14 mouse cellular contexts compared by ENCODE assay signal in the genomic region with DNA sequence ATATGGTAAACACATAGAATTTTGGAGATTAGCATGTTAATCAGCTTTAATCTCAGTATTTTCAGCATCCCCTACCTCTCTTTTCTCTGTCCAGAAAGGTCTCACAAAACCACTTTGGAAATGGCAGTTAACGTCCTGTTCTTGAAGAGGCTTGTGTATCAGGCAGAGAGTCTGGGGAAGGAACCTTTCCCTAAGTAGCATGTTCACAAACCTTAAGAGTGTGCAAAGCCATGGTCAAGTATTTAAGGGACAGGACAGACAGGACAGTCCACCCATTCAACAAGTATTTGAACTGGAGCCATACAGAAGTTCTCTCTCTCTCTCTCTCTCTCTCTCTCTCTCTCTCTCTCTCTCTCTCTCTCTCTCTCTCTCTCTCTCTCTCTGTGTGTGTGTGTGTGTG. TPM values are rescaled to one million over a fixed set of nuclear protein-coding genes. Genes with fewer than 3 reads are reported as not detected.
DNase-seq lines count a peak whose midpoint lies in the region; ATAC-seq and TF ChIP-seq lines count a peak whose summit lies in the region.
"Had no signal": no experiment of that assay in that cellular context is flagged by ENCODE, and none has a peak within 500 bp of the region (broad histone marks: within the 10 kb centered on the region; RNA-seq: fewer than 3 reads in every experiment).

No protein-coding gene starts in this region.

- no peak overlapping the region for H3K4me3 ChIP-seq in heart, embryonic 15.5 days
- no peak overlapping the region for H3K4me3 ChIP-seq in heart, adult 2 months
- H3K4me3 ChIP-seq in forebrain, postnatal 0 days (ENCODE audit: low read depth, low read length) = peak overlapping the region; percentile 66; the same call in 1 of the 2 replicates
- H3K4me3 ChIP-seq in midbrain, embryonic 13.5 days (replicated peaks) = peak overlapping the region; percentile 94
- H3K4me3 ChIP-seq in liver, postnatal 0 days (ENCODE audit: low read depth, low read length) = no peak overlapping the region

- TF ChIP-seq CTCF in heart, adult 2 months (IDR thresholded peaks at IDR 0.05) = no peak
- no peak for TF ChIP-seq CTCF in forebrain, postnatal 0 days (IDR thresholded peaks at IDR 0.05; ENCODE audit: low read depth)
- no peak for TF ChIP-seq CTCF in liver, postnatal 0 days (IDR thresholded peaks at IDR 0.05; ENCODE audit: low read depth)

- no peaks in the 10 kb centered on the region for H3K36me3 ChIP-seq in heart, embryonic 15.5 days
- H3K36me3 ChIP-seq in heart, adult 2 months (ENCODE audit: control insufficient read depth, insufficient read depth, low read length) = no peaks in the 10 kb centered on the region
- H3K36me3 ChIP-seq in forebrain, postnatal 0 days (ENCODE audit: insufficient read depth) = no peaks in the 10 kb centered on the region
- no peaks in the 10 kb centered on the region for H3K36me3 ChIP-seq in midbrain, embryonic 13.5 days
- H3K36me3 ChIP-seq in liver, postnatal 0 days (replicated peaks; ENCODE audit: insufficient read depth, low read length) = no peaks in the 10 kb centered on the region
- H3K36me3 ChIP-seq: limb, embryonic 13.5 days had no signal

- TF ChIP-seq POLR2A in heart, adult 2 months (IDR thresholded peaks at IDR 0.05; ENCODE audit: insufficient read depth, low read depth, low read length) = no peak

- 53% methylated on average over 1 of the region's 1 CpGs for WGBS in heart, embryonic 15.5 days
- WGBS in heart, adult 2 months = 64% methylated on average over 1 of the region's 1 CpGs
- 29% methylated on average over 1 of the region's 1 CpGs for WGBS in forebrain, postnatal 0 days
- WGBS in midbrain, embryonic 13.5 days = 0% methylated on average over 1 of the region's 1 CpGs
- 36% methylated on average over 1 of the region's 1 CpGs for WGBS in liver, postnatal 0 days (ENCODE audit: insufficient replicate concordance)

- H3K27ac ChIP-seq in heart, embryonic 15.5 days = no peak overlapping the region
- H3K27ac ChIP-seq in heart, adult 2 months = no peak overlapping the region
- H3K27ac ChIP-seq in forebrain, postnatal 0 days (ENCODE audit: low read depth, low read length) = no peak overlapping the region
- H3K27ac ChIP-seq in midbrain, embryonic 13.5 days = peak overlapping the region; percentile 96
- H3K27ac ChIP-seq in liver, postnatal 0 days (ENCODE audit: low read depth) = no peak overlapping the region
- H3K27ac ChIP-seq: limb, embryonic 13.5 days had no signal

- H3K9me3 ChIP-seq in heart, embryonic 15.5 days (replicated peaks) = no peaks in the 10 kb centered on the region
- no peaks in the 10 kb centered on the region for H3K9me3 ChIP-seq in forebrain, postnatal 0 days (ENCODE audit: low read length)
- no peaks in the 10 kb centered on the region for H3K9me3 ChIP-seq in midbrain, embryonic 13.5 days
- H3K9me3 ChIP-seq in liver, postnatal 0 days (ENCODE audit: low read length) = no peaks in the 10 kb centered on the region
- H3K9me3 ChIP-seq: limb, embryonic 13.5 days had no signal

- no peak for DNase-seq in heart, adult 2 months
- DNase-seq in embryo, embryonic 11 days = peak; percentile 7
- no peak for DNase-seq in forebrain, postnatal 0 days
- DNase-seq in natural killer cell, adult 2 months (ENCODE audit: low spot score in 2 of 2) = no peak
- no peak for DNase-seq in liver, postnatal 0 days
- no peak for DNase-seq in spleen, adult 12 weeks (ENCODE audit: low spot score)

- no peak overlapping the region for H3K9ac ChIP-seq in heart, embryonic 15.5 days
- no peak overlapping the region for H3K9ac ChIP-seq in heart, adult 2 months (ENCODE audit: low read depth, low read length)
- no peak overlapping the region for H3K9ac ChIP-seq in forebrain, postnatal 0 days
- H3K9ac ChIP-seq in midbrain, embryonic 13.5 days (replicated peaks) = no peak overlapping the region
- no peak overlapping the region for H3K9ac ChIP-seq in liver, postnatal 0 days (replicated peaks)

- H3K79me2 ChIP-seq in heart, adult 2 months (replicated peaks; ENCODE audit: control insufficient read depth, insufficient read depth, low read length) = no peaks in the 10 kb centered on the region

- no peak for TF ChIP-seq EP300 in heart, adult 2 months (IDR thresholded peaks at IDR 0.05; ENCODE audit: insufficient read depth, low read depth, low read length)
- no peak for TF ChIP-seq EP300 in liver, postnatal 0 days (IDR thresholded peaks at IDR 0.05; ENCODE audit: low read depth)

- ATAC-seq in heart, embryonic 15.5 days (replicated peaks; ENCODE audit: insufficient number of reproducible peaks, insufficient read depth, low FRiP score, low read depth) = no peak
- no peak for ATAC-seq in forebrain, postnatal 0 days
- no peak for ATAC-seq in midbrain, embryonic 13.5 days
- no peak for ATAC-seq in liver, postnatal 0 days
- ATAC-seq: CD4-positive, CD25-positive, alpha-beta regulatory T cell, adult 4 months had no signal

- peak overlapping the region; percentile 99; the same call in 1 of the 2 replicates for H3K4me2 ChIP-seq in heart, embryonic 15.5 days
- H3K4me2 ChIP-seq in forebrain, postnatal 0 days (ENCODE audit: low read depth) = peak overlapping the region; percentile 85
- peak overlapping the region; percentile 92 for H3K4me2 ChIP-seq in midbrain, embryonic 13.5 days (replicated peaks)
- H3K4me2 ChIP-seq in liver, postnatal 0 days (ENCODE audit: low read depth, low read length) = no peak overlapping the region

- peaks cover 24% of the 10 kb centered on the region for H3K4me1 ChIP-seq in heart, embryonic 15.5 days (replicated peaks)
- H3K4me1 ChIP-seq in heart, adult 2 months (ENCODE audit: control insufficient read depth, insufficient read depth, low read length) = no peaks in the 10 kb centered on the region
- H3K4me1 ChIP-seq in forebrain, postnatal 0 days (ENCODE audit: insufficient read depth) = peaks cover 5% of the 10 kb centered on the region
- peaks cover 37% of the 10 kb centered on the region for H3K4me1 ChIP-seq in midbrain, embryonic 13.5 days (replicated peaks)
- peaks cover 8% of the 10 kb centered on the region; the same call in 1 of the 2 replicates for H3K4me1 ChIP-seq in liver, postnatal 0 days (ENCODE audit: insufficient read depth)

- intact Hi-C loops in heart, adult 2 months (cut with DNase I) = no loop called here

- peaks cover 26% of the 10 kb centered on the region for H3K27me3 ChIP-seq in heart, embryonic 15.5 days
- peaks cover 7% of the 10 kb centered on the region for H3K27me3 ChIP-seq in heart, adult 2 months (ENCODE audit: control insufficient read depth, insufficient read depth, low read length)
- no peaks in the 10 kb centered on the region for H3K27me3 ChIP-seq in forebrain, postnatal 0 days (ENCODE audit: insufficient read depth, low read length)
- H3K27me3 ChIP-seq in midbrain, embryonic 13.5 days = no peaks in the 10 kb centered on the region
- peaks cover 27% of the 10 kb centered on the region for H3K27me3 ChIP-seq in liver, postnatal 0 days (ENCODE audit: insufficient read depth, low read length)

RNA-seq across cellular contexts. Expression of a gene that starts 0.6 kb away (rescaled TPM):
- polyA plus RNA-seq in heart, embryonic 15.5 days (2015; fragmentation: Nextera tagmentation; extraction: Ambion mirVana) = 0.34 TPM in 2 replicates
- total RNA-seq in heart, adult 2 months (2021) = under 1 TPM; 0.21 to 0.41 TPM
- 0.03 and 0.06 TPM in 2 replicates for polyA plus RNA-seq in heart, adult 2 months (2012; rRNA removed)
- total RNA-seq in forebrain, postnatal 0 days (2014; rRNA removed) = 13.9 and 21.3 TPM in 2 replicates
- polyA plus RNA-seq in forebrain, postnatal 0 days (2015; fragmentation: Nextera tagmentation; extraction: Ambion mirVana) = 4.3 and 5.9 TPM in 2 replicates
- 9.9 and 11.3 TPM in 2 replicates for polyA plus RNA-seq in midbrain, embryonic 13.5 days (2015; fragmentation: Nextera tagmentation; extraction: Ambion mirVana)
- 0.09 and 0.11 TPM in 2 replicates for polyA plus RNA-seq in liver, postnatal 0 days (2015; fragmentation: Nextera tagmentation; extraction: Ambion mirVana)
- polyA plus RNA-seq: CD4-positive, CD25-positive, alpha-beta regulatory T cell, adult 4 months had no signal

RNA-seq across cellular contexts. Expression of a gene that starts 59.1 kb away (rescaled TPM):
- not detected in 2 replicates for polyA plus RNA-seq in heart, embryonic 15.5 days (2015; fragmentation: Nextera tagmentation; extraction: Ambion mirVana)
- total RNA-seq in heart, adult 2 months (2021) = not detected
- not detected in 2 replicates for polyA plus RNA-seq in heart, adult 2 months (2012; rRNA removed)
- not detected in 2 replicates for total RNA-seq in forebrain, postnatal 0 days (2014; rRNA removed)
- polyA plus RNA-seq in forebrain, postnatal 0 days (2015; fragmentation: Nextera tagmentation; extraction: Ambion mirVana) = not detected in 2 replicates
- polyA plus RNA-seq in midbrain, embryonic 13.5 days (2015; fragmentation: Nextera tagmentation; extraction: Ambion mirVana) = not detected in 2 replicates
- polyA plus RNA-seq in liver, postnatal 0 days (2015; fragmentation: Nextera tagmentation; extraction: Ambion mirVana) = not detected in 2 replicates
- total RNA-seq: adrenal gland, postnatal 10 days; gastrocnemius, postnatal 10 days; layer of hippocampus, adult 8-10 months had no signal
- polyA plus RNA-seq: limb, embryonic 13.5 days; lung, embryonic 16.5 days had no signal

Comparison
In these comparisons a context has a peak if more than half of its experiments do, and no peak if none do; other contexts are left out.
1. H3K4me3 ChIP-seq: peak in forebrain, postnatal 0 days (single experiment) and midbrain, embryonic 13.5 days (single experiment); none in heart, embryonic 15.5 days (single experiment), heart, adult 2 months (single experiment) and liver, postnatal 0 days (single experiment).